Mouse (Mus musculus) hindbrain, embryonic 15.5 days (tissue): Measurements from ENCODE around the gene C530025M09Rik. TPM values are rescaled to one million over a fixed set of nuclear protein-coding genes. Genes with fewer than 3 reads are reported as not detected.

Source experiments
- polyA plus RNA-seq: library from polyadenylated mRNA; unstranded; fragments of >200 nt; fragmentation: Nextera tagmentation; extraction: Ambion mirVana; gene quantifications from 2 replicates; pipeline ENCODE4 v1.2.1, GENCODE M21; 2015

C530025M09Rik gene
- polyA plus RNA-seq, 1 experiment from 2014 or later = 3.1 TPM

Other genes with a start within 250 kb of the C530025M09Rik start
- gene Syndig1, start 2.0 kb downstream of the C530025M09Rik start, polyA plus RNA-seq = 40.6 and 44.9 TPM in 2 replicates